ENCODE assay signal across 8 mouse cellular contexts in genomic region chr3:9608441-9608905, GRCm38 (mm10). TPM values are rescaled to one million over a fixed set of nuclear protein-coding genes. Genes with fewer than 3 reads are reported as not detected.
DNase-seq lines count a peak whose midpoint lies in the region; ATAC-seq and TF ChIP-seq lines count a peak whose summit lies in the region.

No protein-coding gene starts in this region.

- H3K27me3 ChIP-seq in embryonic facial prominence, embryonic 10.5 days (replicated peaks; ENCODE audit: low read depth, poor library complexity, severe bottlenecking): peaks cover 6% of the 10 kb centered on the region; the same call in 1 of the 2 replicates
- H3K27me3 ChIP-seq in heart, embryonic 15.5 days: no peaks in the 10 kb centered on the region
- H3K27me3 ChIP-seq in lung, embryonic 15.5 days: no peaks in the 10 kb centered on the region

- no peak for TF ChIP-seq POLR2A in olfactory bulb, adult 2 months (IDR thresholded peaks at IDR 0.05; ENCODE audit: insufficient read depth, low read depth, low read length)

- WGBS in embryonic facial prominence, embryonic 10.5 days: under 1% methylated on average over 16 of the region's 16 CpGs
- 1% methylated on average over 16 of the region's 16 CpGs for WGBS in heart, embryonic 15.5 days
- WGBS in lung, embryonic 15.5 days: 0% methylated on average over 16 of the region's 16 CpGs
- 2% methylated on average over 16 of the region's 16 CpGs for WGBS in olfactory bulb, adult 2 months

- DNase-seq in urinary bladder, postnatal 36 days (ENCODE audit: low spot score in 2 of 2): peak; percentile 30 to 43
- DNase-seq in urinary bladder, adult 2 months (ENCODE audit: low spot score): no peak
- DNase-seq in embryonic facial prominence, embryonic 10.5 days (ENCODE audit: low spot score): peak; percentile 73
- peak; percentile 70 to 80 for DNase-seq in kidney, postnatal 36 days

- peaks cover 35% of the 10 kb centered on the region for H3K4me1 ChIP-seq in embryonic facial prominence, embryonic 10.5 days
- H3K4me1 ChIP-seq in heart, embryonic 15.5 days (replicated peaks): peaks cover 29% of the 10 kb centered on the region
- H3K4me1 ChIP-seq in lung, embryonic 15.5 days: peaks cover 35% of the 10 kb centered on the region
- H3K4me1 ChIP-seq in olfactory bulb, adult 2 months (ENCODE audit: control insufficient read depth, insufficient read depth, low read length): peaks cover 14% of the 10 kb centered on the region

- ATAC-seq in heart, embryonic 15.5 days (replicated peaks; ENCODE audit: insufficient number of reproducible peaks, insufficient read depth, low FRiP score, low read depth): no peak
- peak; percentile 7; the same call in 1 of the 2 replicates for ATAC-seq in lung, embryonic 15.5 days (ENCODE audit: borderline replicate concordance, extremely low read depth, low FRiP score, low TSS enrichment)
- ATAC-seq in activated CD4-positive, CD25-positive, alpha-beta regulatory T cell, adult 4 months: no peak

- no peaks in the 10 kb centered on the region for H3K36me3 ChIP-seq in embryonic facial prominence, embryonic 10.5 days (replicated peaks)
- H3K36me3 ChIP-seq in heart, embryonic 15.5 days: no peaks in the 10 kb centered on the region
- no peaks in the 10 kb centered on the region for H3K36me3 ChIP-seq in lung, embryonic 15.5 days

- no peak for TF ChIP-seq CTCF in olfactory bulb, adult 2 months (IDR thresholded peaks at IDR 0.05; ENCODE audit: insufficient read depth, low read depth, low read length)

- H3K9ac ChIP-seq in heart, embryonic 15.5 days: peak overlapping the region; percentile 94
- peak overlapping the region; percentile 87 for H3K9ac ChIP-seq in lung, embryonic 15.5 days

- H3K4me2 ChIP-seq in heart, embryonic 15.5 days: peak overlapping the region; percentile 85
- H3K4me2 ChIP-seq in lung, embryonic 15.5 days: peak overlapping the region; percentile 81

- H3K27ac ChIP-seq in embryonic facial prominence, embryonic 10.5 days (replicated peaks): peak overlapping the region; percentile 91
- H3K27ac ChIP-seq in heart, embryonic 15.5 days: peak overlapping the region; percentile 93
- peak overlapping the region; percentile 98 for H3K27ac ChIP-seq in lung, embryonic 15.5 days
- no peak overlapping the region for H3K27ac ChIP-seq in olfactory bulb, adult 2 months (ENCODE audit: insufficient read depth, low read depth, low read length)

- H3K4me3 ChIP-seq in embryonic facial prominence, embryonic 10.5 days: peak overlapping the region; percentile 90
- peak overlapping the region; percentile 86 for H3K4me3 ChIP-seq in heart, embryonic 15.5 days
- peak overlapping the region; percentile 89 for H3K4me3 ChIP-seq in lung, embryonic 15.5 days
- H3K4me3 ChIP-seq in olfactory bulb, adult 2 months (ENCODE audit: insufficient read depth, low read depth, low read length): peak overlapping the region; percentile 100

- H3K9me3 ChIP-seq in embryonic facial prominence, embryonic 10.5 days: no peaks in the 10 kb centered on the region
- no peaks in the 10 kb centered on the region for H3K9me3 ChIP-seq in heart, embryonic 15.5 days (replicated peaks)
- no peaks in the 10 kb centered on the region for H3K9me3 ChIP-seq in lung, embryonic 15.5 days

RNA-seq across cellular contexts. Expression of gene Zfp704, which starts 1.4 kb away (rescaled TPM):
- polyA plus RNA-seq in urinary bladder, adult 2 months (2012; rRNA removed): 8.5 and 9.8 TPM in 2 replicates
- polyA plus RNA-seq in embryonic facial prominence, embryonic 10.5 days (2016; fragmentation: Nextera tagmentation; extraction: Ambion mirVana): 7.4 and 7.7 TPM in 2 replicates
- polyA plus RNA-seq in heart, embryonic 15.5 days (2015; fragmentation: Nextera tagmentation; extraction: Ambion mirVana): 5.6 and 7.1 TPM in 2 replicates
- polyA plus RNA-seq in lung, embryonic 15.5 days (2015; fragmentation: Nextera tagmentation; extraction: Ambion mirVana): 8.4 and 9.3 TPM in 2 replicates
- not detected in 2 replicates for polyA plus RNA-seq in olfactory bulb, adult 2 months (2012; ENCODE audit: insufficient read depth, insufficient read length, low replicate concordance, missing spikeins)
- 1 to 10 TPM in 1 of 2 experiments, under 1 TPM in 1; 0.83 to 1.0 TPM for polyA plus RNA-seq in activated CD4-positive, CD25-positive, alpha-beta regulatory T cell, adult 4 months (2017; shearing (Covaris generic))
